Mouse (Mus musculus): ENCODE results near the gene Nuak2.

DNA sequence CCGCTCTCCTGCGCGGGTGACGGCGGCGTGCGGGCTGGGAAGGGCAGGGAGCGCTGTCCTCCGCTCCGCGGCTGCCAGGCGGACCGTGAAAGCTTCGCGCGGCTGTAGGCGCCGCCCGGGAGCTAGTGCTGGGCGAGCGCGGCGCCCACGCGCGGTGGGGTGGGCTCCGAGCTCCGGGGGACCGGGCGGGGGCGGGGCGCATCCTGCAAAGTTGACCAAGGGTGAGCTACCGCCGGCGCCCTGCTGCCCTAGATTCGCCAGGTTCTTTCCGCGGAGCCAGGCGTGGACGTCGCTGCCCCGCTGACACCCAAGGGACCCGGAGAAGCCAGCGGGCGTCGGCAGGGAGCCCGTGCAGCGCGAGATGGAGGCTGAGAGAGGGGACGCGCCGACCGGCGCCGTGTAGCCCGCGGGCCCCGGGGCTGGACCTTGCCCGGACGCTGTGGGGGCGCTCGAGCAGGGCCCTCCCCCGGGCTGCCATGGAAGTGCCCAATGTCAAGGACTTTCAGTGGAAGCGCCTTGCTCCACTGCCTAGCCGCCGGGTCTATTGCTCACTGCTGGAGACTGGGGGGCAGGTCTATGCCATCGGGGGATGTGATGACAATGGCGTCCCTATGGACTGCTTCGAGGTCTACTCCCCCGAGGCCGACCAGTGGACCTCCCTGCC is 17.0 kb upstream of the Nuak2 start:
- no peak for TF ChIP-seq EP300 (IDR thresholded peaks at IDR 0.05; ENCODE audit: low read depth)
- TF ChIP-seq CTCF (IDR thresholded peaks at IDR 0.05; ENCODE audit: low read depth) = no peak
